Mouse (Mus musculus): ENCODE measurements around the gene Hmga1.

Hmga1 gene

GRCm38 (mm10) chr17:27591826-27592564 lies 35.7 kb downstream of the Hmga1 start:
- DNase-seq (ENCODE audit: low spot score), result no peak

- no peak for DNase-seq (ENCODE audit: low spot score)
Observed at GRCm38 (mm10) chr17:27592565-27592910, 36.2 kb downstream of the Hmga1 start.

GRCm38 (mm10) chr17:27595659-27596375 lies 39.5 kb downstream of the Hmga1 start:
- no peak for DNase-seq (ENCODE audit: low spot score)

DNA sequence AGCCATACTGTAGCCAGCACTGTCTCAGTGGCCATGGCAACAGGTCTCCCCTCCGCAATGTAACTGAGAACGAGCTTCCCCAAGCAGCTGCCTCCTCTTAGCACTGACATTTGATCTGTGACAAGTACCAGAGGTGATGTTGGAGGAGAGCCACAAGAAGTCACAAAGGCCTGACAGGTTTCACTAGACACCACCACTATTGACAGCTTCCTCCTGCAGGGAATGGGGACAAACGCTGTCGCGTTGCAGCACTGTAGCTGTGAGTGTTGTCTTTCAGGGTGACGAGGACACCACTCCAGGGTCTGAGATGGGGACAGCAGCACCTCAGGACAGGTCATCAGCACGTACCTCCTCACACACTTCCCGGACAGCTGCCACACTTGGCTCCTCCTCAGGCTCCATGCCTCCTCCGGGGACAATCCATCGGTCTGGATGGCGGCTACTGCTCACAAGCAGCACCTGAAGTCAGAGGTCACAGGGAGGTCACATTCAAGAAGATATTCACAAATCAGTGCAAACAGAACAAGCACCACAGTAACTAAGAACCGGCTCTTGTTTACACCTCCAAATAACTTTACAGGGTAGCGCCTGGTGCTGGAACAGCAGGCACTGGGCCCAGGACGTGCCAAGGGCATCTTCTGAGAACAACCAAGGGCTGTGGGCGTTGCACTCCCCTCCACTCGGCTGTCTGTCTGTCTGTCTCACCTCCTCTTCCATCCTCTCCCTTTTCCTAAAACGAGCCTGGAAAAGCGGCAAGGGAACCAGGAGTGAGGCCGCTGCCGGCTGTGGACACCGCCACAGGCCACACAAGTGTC lies 40.3 kb downstream of the Hmga1 start:
- DNase-seq (ENCODE audit: low spot score), result no peak

- no peak for DNase-seq (ENCODE audit: low spot score)
Observed at GRCm38 (mm10) chr17:27600286-27600685, 44.0 kb downstream of the Hmga1 start.

- DNase-seq (ENCODE audit: low spot score), result no peak
Observed at GRCm38 (mm10) chr17:27600869-27601268, 44.6 kb downstream of the Hmga1 start.

GRCm38 (mm10) chr17:27603036-27603435 lies 46.7 kb downstream of the Hmga1 start:
- no peak for DNase-seq (ENCODE audit: low spot score)

DNA sequence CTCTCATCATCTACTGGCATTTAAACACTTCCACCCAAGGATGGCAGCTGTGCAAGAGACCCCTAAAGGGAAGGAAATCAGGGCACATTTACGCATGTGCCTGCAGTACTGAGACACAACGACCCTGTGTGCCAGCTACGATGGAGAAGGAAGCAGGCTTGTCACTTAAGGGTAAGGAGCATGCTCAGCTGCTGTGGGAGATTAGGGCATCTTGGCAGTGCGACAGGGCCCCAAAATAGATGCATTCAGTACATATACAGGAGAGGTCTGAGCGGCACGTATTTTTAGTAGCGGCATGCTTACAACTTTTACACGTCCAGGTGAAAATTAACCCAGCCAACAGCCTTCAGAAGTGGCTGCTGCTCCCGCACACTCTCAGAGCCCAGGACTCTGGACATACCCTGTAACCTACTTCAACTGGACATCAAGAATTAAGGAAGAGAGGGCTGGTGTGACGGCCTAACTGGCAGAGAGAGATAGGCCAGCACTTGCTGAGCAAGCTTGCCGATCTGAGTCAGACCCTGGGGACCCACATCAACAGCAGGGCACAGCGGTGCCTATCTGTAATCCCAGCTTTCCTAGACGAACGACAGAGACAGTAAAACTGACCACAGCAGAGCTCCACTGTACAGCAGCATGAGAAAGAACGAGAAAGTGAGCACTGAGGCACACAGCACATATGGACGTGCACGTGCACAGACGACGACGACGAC lies 47.4 kb downstream of the Hmga1 start:
- no peak for DNase-seq (ENCODE audit: low spot score)

DNA sequence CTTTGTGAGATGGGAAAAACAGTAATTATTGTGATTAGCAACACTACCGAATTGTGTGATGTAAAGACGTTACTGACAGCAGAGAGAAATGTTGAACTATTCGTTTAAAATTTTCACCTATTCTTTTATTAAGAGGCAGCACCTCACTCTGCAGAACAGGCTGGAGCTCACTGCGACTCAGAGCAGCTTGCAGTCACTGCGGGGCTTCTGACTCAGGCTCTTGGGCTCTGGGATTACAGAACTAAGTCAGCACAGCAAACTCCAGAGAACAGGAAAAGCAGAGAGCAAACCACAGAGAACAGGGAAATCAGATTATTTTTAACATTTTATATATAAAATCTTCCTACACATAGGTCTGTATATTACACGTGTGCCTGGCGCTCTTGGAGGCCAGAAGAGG lies 53.3 kb downstream of the Hmga1 start:
- no peak for DNase-seq (ENCODE audit: low spot score)

GRCm38 (mm10) chr17:27610679-27611518 lies 54.6 kb downstream of the Hmga1 start:
- DNase-seq (ENCODE audit: low spot score), result no peak

GRCm38 (mm10) chr17:27611519-27611884 lies 55.2 kb downstream of the Hmga1 start:
- DNase-seq (ENCODE audit: low spot score), result no peak

DNA sequence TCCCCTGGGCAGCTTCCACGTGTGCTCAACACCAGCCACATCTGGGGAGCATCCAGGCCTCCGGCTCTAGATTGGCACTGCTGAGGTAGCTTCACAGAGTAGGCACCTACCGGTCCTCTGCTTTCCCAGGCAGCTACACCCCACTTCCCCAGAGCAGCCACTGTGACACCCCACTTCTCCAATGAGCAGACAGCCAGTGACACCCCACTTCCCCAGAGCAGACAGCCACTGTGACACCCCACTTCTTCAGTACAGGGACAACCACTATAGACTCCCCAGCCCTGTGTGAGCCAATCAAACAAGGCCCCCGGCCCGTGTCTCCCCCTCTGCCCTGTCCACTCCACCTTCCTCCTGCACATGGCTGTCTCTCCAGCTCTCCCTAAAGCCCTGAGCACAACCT lies 55.7 kb downstream of the Hmga1 start:
- no peak for DNase-seq (ENCODE audit: low spot score)

DNA sequence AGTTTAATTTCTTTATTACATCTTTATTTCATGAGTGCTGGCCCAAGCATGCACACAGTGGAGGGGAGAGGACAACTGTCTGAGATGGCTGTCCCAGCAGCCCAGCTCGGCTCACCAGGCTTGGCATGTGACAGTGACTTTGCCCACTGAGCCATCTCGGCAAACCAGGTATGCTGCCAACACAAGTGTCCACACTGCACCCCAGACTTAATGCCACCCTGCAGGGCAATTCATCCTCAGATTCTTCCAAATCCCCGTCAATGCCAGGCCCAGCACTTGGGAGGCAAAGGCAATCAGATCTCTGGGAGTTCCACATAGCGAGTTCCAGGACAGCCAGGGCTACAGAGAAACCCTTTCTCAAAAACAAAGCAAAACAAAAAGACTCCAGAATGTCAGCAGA lies 56.7 kb downstream of the Hmga1 start:
- DNase-seq (ENCODE audit: low spot score), result no peak
